1 mouse cellular context compared by ENCODE assay signal in the genomic region with DNA sequence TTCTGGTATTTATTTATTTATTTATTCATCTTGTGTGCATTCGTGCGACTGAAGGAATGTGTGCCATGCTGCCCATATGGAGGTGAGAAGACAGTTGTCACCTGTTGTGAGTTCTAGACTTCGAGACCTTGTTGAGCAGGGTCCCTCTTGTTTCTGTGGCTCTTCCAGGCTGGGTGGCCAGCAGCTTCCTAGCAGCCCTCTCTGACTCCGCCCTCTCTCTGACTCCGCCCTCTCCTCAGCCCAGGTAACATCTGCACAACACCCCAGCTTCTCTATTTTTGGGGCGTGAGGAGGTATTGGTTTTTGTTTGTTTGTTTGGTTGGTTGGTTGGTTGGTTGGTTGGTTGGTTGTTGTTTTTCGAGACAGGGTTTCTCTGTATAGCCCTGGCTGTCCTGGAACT.
TF ChIP-seq lines count a peak whose summit lies in the region.

No protein-coding gene starts in this region.

TF ChIP-seq in ES-E14, 5 proteins besides CTCF, POLR2A, EP300 and RAD21 (continued from another document):
- TF ChIP-seq HCFC1 (IDR thresholded peaks at IDR 0.05; ENCODE audit: borderline replicate concordance, insufficient read depth, low read length) (no peak), ZNF384 (IDR thresholded peaks at IDR 0.05; ENCODE audit: low read depth, low read length) (no peak)
